Mouse (Mus musculus) liver, adult 2 months (tissue): ENCODE results near the gene Ttyh3.

Source experiments
- CTCF ChIP-seq: fragments of 200-500 bp; IDR thresholded peaks from 2 replicates; pipeline ENCODE4 v1.5.1; 2011; ENCODE audit warnings: low read depth, low read length, control low read depth
- POLR2A ChIP-seq: fragments of 200-500 bp; IDR thresholded peaks from 2 replicates; pipeline ENCODE4 v1.6.1; 2011; ENCODE audit warnings: low read length, control low read depth; ENCODE audit not compliant: insufficient read depth; ENCODE audit errors: extremely low read depth

DNA sequence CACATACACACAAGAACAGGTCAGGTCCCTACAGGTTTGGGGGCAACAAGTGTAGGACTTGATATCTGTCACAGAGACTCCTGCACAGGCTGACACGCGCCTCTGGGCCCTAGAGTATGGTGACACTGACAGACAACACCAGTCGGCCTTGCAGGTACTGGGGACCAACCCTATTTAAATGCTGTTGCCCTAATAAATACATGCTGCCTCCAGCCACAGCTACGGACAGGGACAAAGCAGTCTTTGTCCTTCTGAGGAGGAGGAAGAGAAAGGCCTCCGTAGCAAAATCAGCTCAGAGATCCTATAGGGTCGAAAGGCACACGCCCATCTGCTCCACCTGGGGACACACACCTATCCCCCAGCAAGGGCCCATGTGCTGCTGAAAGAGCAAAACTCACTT, 47.2 kb upstream of the Ttyh3 start:
- TF ChIP-seq CTCF (no peak), POLR2A (no peak)
